Mouse (Mus musculus): Measurements from ENCODE around the gene Banf1. TPM values are rescaled to one million over a fixed set of nuclear protein-coding genes. Genes with fewer than 3 reads are reported as not detected.

The Banf1 gene
- polyA plus RNA-seq, 1 experiment from 2014 or later: 442 TPM

GRCm38 (mm10) chr19:5395371-5395770, 28.4 kb upstream of the Banf1 start:
- Histone ChIP-seq H3K27ac (no peak overlapping the region), H3K4me2 (replicated peaks) (no peak overlapping the region), H3K9ac (no peak overlapping the region), H3K4me3 (no peak overlapping the region), H3K27me3 (peaks cover 7% of the 10 kb centered on the region; the same call in 1 of the 2 replicates), H3K4me1 (peaks cover 11% of the 10 kb centered on the region), H3K9me3 (no peaks in the 10 kb centered on the region), H3K36me3 (no peaks in the 10 kb centered on the region)
- no peak for ATAC-seq (ENCODE audit: low FRiP score, low read depth)
- WGBS: 69% methylated on average over 4 of the region's 4 CpGs

GRCm38 (mm10) chr19:5394168-5394567, 27.2 kb upstream of the Banf1 start:
- H3K9me3 ChIP-seq: no peaks in the 10 kb centered on the region
- no peak overlapping the region for H3K4me2 ChIP-seq (replicated peaks)
- H3K4me1 ChIP-seq: peaks cover 23% of the 10 kb centered on the region
- peaks cover 7% of the 10 kb centered on the region; the same call in 1 of the 2 replicates for H3K27me3 ChIP-seq
- no peak overlapping the region for H3K27ac ChIP-seq
- no peak overlapping the region for H3K4me3 ChIP-seq
- 34% methylated on average over 10 of the region's 10 CpGs for WGBS
- peak overlapping the region; percentile 25; the same call in 1 of the 2 replicates for H3K9ac ChIP-seq
- no peak for ATAC-seq (ENCODE audit: low FRiP score, low read depth)
- no peaks in the 10 kb centered on the region for H3K36me3 ChIP-seq

- Histone ChIP-seq H3K9ac (0 out of 2 replicates have a peak overlapping the region, but pooled peaks have one; percentile 45), H3K36me3 (no peaks in the 10 kb centered on the region), H3K4me1 (peaks cover 23% of the 10 kb centered on the region), H3K9me3 (no peaks in the 10 kb centered on the region), H3K27me3 (peaks cover 7% of the 10 kb centered on the region; the same call in 1 of the 2 replicates), H3K4me3 (no peak overlapping the region), H3K4me2 (replicated peaks) (no peak overlapping the region), H3K27ac (no peak overlapping the region)
- ATAC-seq (ENCODE audit: low FRiP score, low read depth): no peak
- 55% methylated on average over 4 of the region's 4 CpGs for WGBS
Observed at GRCm38 (mm10) chr19:5392892-5393291, 25.9 kb upstream of the Banf1 start.

- Histone ChIP-seq H3K27ac (0 out of 2 replicates have a peak overlapping the region, but pooled peaks have one; percentile 56), H3K9me3 (no peaks in the 10 kb centered on the region), H3K4me1 (peaks cover 40% of the 10 kb centered on the region), H3K36me3 (peaks cover 14% of the 10 kb centered on the region), H3K9ac (peak overlapping the region; percentile 82), H3K4me3 (peak overlapping the region; percentile 100), H3K4me2 (replicated peaks) (peak overlapping the region; percentile 95), H3K27me3 (peaks cover 7% of the 10 kb centered on the region; the same call in 1 of the 2 replicates)
- no peak for ATAC-seq (ENCODE audit: low FRiP score, low read depth)
- WGBS: 78% methylated on average over 8 of the region's 8 CpGs
Observed at GRCm38 (mm10) chr19:5390416-5390815, 23.4 kb upstream of the Banf1 start.

GRCm38 (mm10) chr19:5389647-5390046, 22.7 kb upstream of the Banf1 start:
- H3K36me3 ChIP-seq: peaks cover 22% of the 10 kb centered on the region
- peak overlapping the region; percentile 82 for H3K9ac ChIP-seq
- peaks cover 7% of the 10 kb centered on the region; the same call in 1 of the 2 replicates for H3K27me3 ChIP-seq
- WGBS: 11% methylated on average over 12 of the region's 12 CpGs
- peak overlapping the region; percentile 100 for H3K4me3 ChIP-seq
- ATAC-seq (ENCODE audit: low FRiP score, low read depth): no peak
- H3K4me1 ChIP-seq: peaks cover 40% of the 10 kb centered on the region
- H3K27ac ChIP-seq: peak overlapping the region; percentile 56; the same call in 1 of the 2 replicates
- peak overlapping the region; percentile 95 for H3K4me2 ChIP-seq (replicated peaks)
- H3K9me3 ChIP-seq: no peaks in the 10 kb centered on the region

- Histone ChIP-seq H3K9ac (peak within 1 kb of the TSS; percentile 94), H3K27ac (peak within 1 kb of the TSS; percentile 88), H3K4me3 (peak within 1 kb of the TSS; percentile 100), H3K4me2 (replicated peaks) (peak within 1 kb of the TSS; percentile 95), H3K36me3 (peaks cover 31% of the 10 kb centered on the region), H3K4me1 (peaks cover 40% of the 10 kb centered on the region), H3K27me3 (peaks cover under 1% of the 10 kb centered on the region; the same call in 1 of the 2 replicates), H3K9me3 (no peaks in the 10 kb centered on the region)
- WGBS: 2% methylated on average over 43 of the region's 43 CpGs
- peak; percentile 95 for ATAC-seq (ENCODE audit: low FRiP score, low read depth)
Observed at GRCm38 (mm10) chr19:5388588-5389242, 21.7 kb upstream of the Banf1 start, which contains the start of gene Sart1. Gene Sart1 (minus strand): TSS chr19:5388703.

GRCm38 (mm10) chr19:5388011-5388441, 21.1 kb upstream of the Banf1 start:
- H3K4me1 ChIP-seq: peaks cover 40% of the 10 kb centered on the region
- peak overlapping the region; percentile 100 for H3K4me3 ChIP-seq
- H3K27me3 ChIP-seq: no peaks in the 10 kb centered on the region
- peak overlapping the region; percentile 94 for H3K9ac ChIP-seq
- no peaks in the 10 kb centered on the region for H3K9me3 ChIP-seq
- peak overlapping the region; percentile 95 for H3K4me2 ChIP-seq (replicated peaks)
- WGBS: under 1% methylated on average over 42 of the region's 43 CpGs
- peak overlapping the region; percentile 88 for H3K27ac ChIP-seq
- peaks cover 38% of the 10 kb centered on the region for H3K36me3 ChIP-seq
- peak; percentile 50; the same call in 1 of the 2 replicates for ATAC-seq (ENCODE audit: low FRiP score, low read depth)

GRCm38 (mm10) chr19:5384715-5385114, 17.7 kb upstream of the Banf1 start:
- H3K27ac ChIP-seq: no peak overlapping the region
- H3K4me2 ChIP-seq (replicated peaks): no peak overlapping the region
- H3K36me3 ChIP-seq: peaks cover 71% of the 10 kb centered on the region
- no peaks in the 10 kb centered on the region for H3K9me3 ChIP-seq
- H3K4me1 ChIP-seq: peaks cover 23% of the 10 kb centered on the region
- WGBS: 93% methylated on average over 8 of the region's 8 CpGs
- H3K9ac ChIP-seq: no peak overlapping the region
- H3K27me3 ChIP-seq: no peaks in the 10 kb centered on the region
- ATAC-seq (ENCODE audit: low FRiP score, low read depth): no peak
- H3K4me3 ChIP-seq: no peak overlapping the region

GRCm38 (mm10) chr19:5383326-5383725, 16.4 kb upstream of the Banf1 start:
- Histone ChIP-seq H3K9me3 (no peaks in the 10 kb centered on the region), H3K4me2 (replicated peaks) (no peak overlapping the region), H3K27me3 (no peaks in the 10 kb centered on the region), H3K9ac (no peak overlapping the region), H3K4me1 (peaks cover 17% of the 10 kb centered on the region), H3K36me3 (peaks cover 85% of the 10 kb centered on the region), H3K27ac (no peak overlapping the region), H3K4me3 (no peak overlapping the region)
- ATAC-seq (ENCODE audit: low FRiP score, low read depth): no peak
- 95% methylated on average over 12 of the region's 12 CpGs for WGBS

- H3K4me1 ChIP-seq: no peaks in the 10 kb centered on the region
- no peak overlapping the region for H3K27ac ChIP-seq
- no peak overlapping the region for H3K9ac ChIP-seq
- 95% methylated on average over 1 of the region's 1 CpGs for WGBS
- H3K4me2 ChIP-seq (replicated peaks): no peak overlapping the region
- H3K9me3 ChIP-seq: no peaks in the 10 kb centered on the region
- H3K27me3 ChIP-seq: no peaks in the 10 kb centered on the region
- no peak overlapping the region for H3K4me3 ChIP-seq
- no peak for ATAC-seq (ENCODE audit: low FRiP score, low read depth)
- peaks cover 82% of the 10 kb centered on the region for H3K36me3 ChIP-seq
Observed at GRCm38 (mm10) chr19:5377446-5377845, 10.5 kb upstream of the Banf1 start.

- no peak overlapping the region for H3K9ac ChIP-seq
- no peaks in the 10 kb centered on the region for H3K27me3 ChIP-seq
- ATAC-seq (ENCODE audit: low FRiP score, low read depth): no peak
- no peak overlapping the region for H3K4me2 ChIP-seq (replicated peaks)
- H3K4me3 ChIP-seq: no peak overlapping the region
- 76% methylated on average over 4 of the region's 4 CpGs for WGBS
- peaks cover 80% of the 10 kb centered on the region for H3K36me3 ChIP-seq
- H3K4me1 ChIP-seq: no peaks in the 10 kb centered on the region
- no peaks in the 10 kb centered on the region for H3K9me3 ChIP-seq
- no peak overlapping the region for H3K27ac ChIP-seq
Observed at GRCm38 (mm10) chr19:5374748-5375147, 7.8 kb upstream of the Banf1 start.

GRCm38 (mm10) chr19:5374177-5374576, 7.2 kb upstream of the Banf1 start:
- ATAC-seq (ENCODE audit: low FRiP score, low read depth): no peak
- peaks cover 80% of the 10 kb centered on the region for H3K36me3 ChIP-seq

More at GRCm38 (mm10) chr19:5374177-5374576, 7.2 kb upstream of the Banf1 start:
- H3K27me3 ChIP-seq: no peaks in the 10 kb centered on the region
- H3K4me3 ChIP-seq: no peak overlapping the region
- 82% methylated on average over 4 of the region's 4 CpGs for WGBS
- H3K4me1 ChIP-seq: no peaks in the 10 kb centered on the region
- H3K27ac ChIP-seq: no peak overlapping the region
- H3K9ac ChIP-seq: no peak overlapping the region
- H3K9me3 ChIP-seq: no peaks in the 10 kb centered on the region
- no peak overlapping the region for H3K4me2 ChIP-seq (replicated peaks)

Measured in limb, embryonic 13.5 days (tissue).